Mouse (Mus musculus) midbrain, embryonic 16.5 days (tissue): ENCODE measurements at regions not wholly inside any gene's neighbourhood (a gene's known extent, or its start where the extent isn't known, plus 50 kb on each side); places are given as distances from the start of the nearest gene placed in this dataset.
A peak's percentile ranks its signal among the peaks of the same experiment; 100 is the strongest.

ENCODE experiments used
- ATAC-seq: fragments of 200-750 bp; cut with Nextera tagmentation; 2 replicates; pipeline ENCODE4 v1.8.0; 2017; ENCODE audit warnings: moderate TSS enrichment
- H3K27ac ChIP-seq: fragments of 300-500 bp; sonication (generic); 2 replicates; pipeline ENCODE4 v1.5.1; 2014; ENCODE audit warnings: mild to moderate bottlenecking, low read length, mixed read lengths
- H3K27me3 ChIP-seq: fragments of 300-500 bp; sonication (generic); 2 replicates; pipeline ENCODE4 v1.6.1; 2014; ENCODE audit warnings: low read depth, low read length, mixed read lengths; ENCODE audit not compliant: control insufficient read depth, insufficient read depth
- H3K36me3 ChIP-seq: fragments of 300-500 bp; sonication (generic); 2 replicates; pipeline ENCODE4 v1.6.1; 2014; ENCODE audit warnings: mild to moderate bottlenecking, low read length, moderate library complexity, mixed read lengths; ENCODE audit not compliant: control insufficient read depth, insufficient read depth
- H3K4me1 ChIP-seq: fragments of 300-500 bp; sonication (generic); 2 replicates; pipeline ENCODE4 v1.6.1; 2014; ENCODE audit warnings: mild to moderate bottlenecking, low read length, mixed read lengths; ENCODE audit not compliant: control insufficient read depth, insufficient read depth
- H3K4me2 ChIP-seq: fragments of 300-500 bp; sonication (generic); 2 replicates; pipeline ENCODE4 v1.6.1; 2014; ENCODE audit warnings: mild to moderate bottlenecking, low read length, mixed read lengths
- H3K4me3 ChIP-seq: fragments of 300-500 bp; sonication (generic); 2 replicates; pipeline ENCODE4 v1.5.1; 2014; ENCODE audit warnings: low read depth, mild to moderate bottlenecking, low read length, moderate library complexity, mixed read lengths
- H3K9ac ChIP-seq: fragments of 300-500 bp; sonication (generic); 2 replicates; pipeline ENCODE4 v1.6.1; 2014; ENCODE audit warnings: low read depth, low read length, mixed read lengths
- H3K9me3 ChIP-seq: fragments of 300-500 bp; sonication (generic); replicated peaks from 2 replicates; pipeline ENCODE4 v1.6.1; 2014; ENCODE audit warnings: mild to moderate bottlenecking, low read length, mixed read lengths; ENCODE audit not compliant: control insufficient read depth, poor library complexity, severe bottlenecking
- WGBS: fragments of 180-500 bp; shearing (Covaris S2); extraction: QIAGEN DNeasy Blood & Tissue Kit; methylation state at CpG from one replicate; pipeline ENCODE4 v1.1.7; 2014; 5-methylcytosine and 5-hydroxymethylcytosine counted together

GRCm38 (mm10) chrX:139392777-139393176 is 59.3 kb downstream of the Trap1a start:
- peak; percentile 89 for ATAC-seq
- Histone ChIP-seq H3K27me3 (no peaks in the 10 kb centered on the region), H3K4me3 (no peak overlapping the region), H3K4me2 (no peak overlapping the region), H3K27ac (no peak overlapping the region), H3K9ac (no peak overlapping the region), H3K36me3 (no peaks in the 10 kb centered on the region), H3K9me3 (no peaks in the 10 kb centered on the region), H3K4me1 (no peaks in the 10 kb centered on the region)
- 54% methylated on average over 3 of the region's 3 CpGs for WGBS

- 67% methylated on average over 6 of the region's 6 CpGs for WGBS
Observed at GRCm38 (mm10) chrX:139416701-139417100, 63.5 kb upstream of the D330045A20Rik start.

GRCm38 (mm10) chrX:139419867-139420266 is 60.3 kb upstream of the D330045A20Rik start:
- no peak overlapping the region for H3K27ac ChIP-seq
- no peak overlapping the region for H3K4me2 ChIP-seq
- H3K27me3 ChIP-seq = no peaks in the 10 kb centered on the region; the same call in 1 of the 2 replicates
- no peak overlapping the region for H3K9ac ChIP-seq
- H3K4me3 ChIP-seq = no peak overlapping the region
- WGBS = 79% methylated on average over 6 of the region's 6 CpGs
- no peaks in the 10 kb centered on the region for H3K9me3 ChIP-seq
- H3K4me1 ChIP-seq = no peaks in the 10 kb centered on the region
- no peak for ATAC-seq
- no peaks in the 10 kb centered on the region for H3K36me3 ChIP-seq

More at GRCm38 (mm10) chrX:139416701-139417100, 63.5 kb upstream of the D330045A20Rik start:
- no peaks in the 10 kb centered on the region for H3K36me3 ChIP-seq
- no peak overlapping the region for H3K4me2 ChIP-seq
- no peaks in the 10 kb centered on the region for H3K4me1 ChIP-seq
- H3K9ac ChIP-seq = no peak overlapping the region
- no peaks in the 10 kb centered on the region for H3K9me3 ChIP-seq
- H3K4me3 ChIP-seq = no peak overlapping the region
- no peaks in the 10 kb centered on the region; the same call in 1 of the 2 replicates for H3K27me3 ChIP-seq
- no peak overlapping the region for H3K27ac ChIP-seq
- ATAC-seq = no peak

GRCm38 (mm10) chrX:139424307-139424706 is 55.9 kb upstream of the D330045A20Rik start:
- 100% methylated on average over 1 of the region's 1 CpGs for WGBS
- ATAC-seq = no peak
- H3K4me1 ChIP-seq = no peaks in the 10 kb centered on the region
- H3K27me3 ChIP-seq = no peaks in the 10 kb centered on the region; the same call in 1 of the 2 replicates
- no peak overlapping the region for H3K9ac ChIP-seq
- H3K9me3 ChIP-seq = no peaks in the 10 kb centered on the region
- H3K36me3 ChIP-seq = no peaks in the 10 kb centered on the region
- H3K4me3 ChIP-seq = no peak overlapping the region
- H3K27ac ChIP-seq = no peak overlapping the region
- no peak overlapping the region for H3K4me2 ChIP-seq
